Mouse (Mus musculus): ENCODE measurements around the gene Trpm2.

The Trpm2 gene

DNA sequence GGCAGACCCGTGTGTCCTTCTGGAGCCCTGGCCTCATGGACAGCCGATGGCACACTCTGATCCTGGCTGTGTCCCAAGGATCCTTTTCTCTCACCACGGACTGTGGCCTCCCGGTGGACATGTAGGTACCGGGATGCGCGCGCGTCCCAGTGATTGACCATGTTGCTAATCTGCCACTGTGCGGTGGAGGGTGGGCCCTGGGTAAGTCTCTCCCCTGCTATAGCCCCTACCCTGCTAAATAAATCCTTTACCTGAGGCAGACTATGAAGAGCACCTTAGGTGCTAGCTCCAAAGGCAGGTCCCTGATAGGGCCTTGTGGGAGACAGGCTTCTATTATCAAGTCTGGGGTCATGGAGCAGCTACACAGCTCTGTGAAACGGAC, 105.6 kb downstream of the Trpm2 start:
- in situ Hi-C loops (cut with MboI; ENCODE audit: unreplicated experiment in 2 of 2) = no loop called here

GRCm38 (mm10) chr10:77864067-77864761, 106.1 kb downstream of the Trpm2 start:
- in situ Hi-C loops (cut with MboI; ENCODE audit: unreplicated experiment in 2 of 2) = no loop called here

GRCm38 (mm10) chr10:77861675-77862074, 108.7 kb downstream of the Trpm2 start, which contains the start of gene Gm3285:
Gm3285 (plus strand) TSS chr10:77861975.
- in situ Hi-C loops (cut with MboI; ENCODE audit: unreplicated experiment in 2 of 2) = no loop called here
